12 mouse cellular contexts compared by ENCODE assay signal in genomic region chr12:73507105-73507504, GRCm38 (mm10). TPM values are rescaled to one million over a fixed set of nuclear protein-coding genes. Genes with fewer than 3 reads are reported as not detected.
A peak's percentile ranks its signal among the peaks of the same experiment; 100 is the strongest.
DNase-seq lines count a peak whose midpoint lies in the region; ATAC-seq and TF ChIP-seq lines count a peak whose summit lies in the region.
"Had no signal": no experiment of that assay in that cellular context is flagged by ENCODE, and none has a peak within 500 bp of the region (broad histone marks: within the 10 kb centered on the region; RNA-seq: fewer than 3 reads in every experiment).

No protein-coding gene starts in this region.

- no peak overlapping the region for H3K27ac ChIP-seq in kidney, postnatal 0 days
- peak overlapping the region; percentile 67 for H3K27ac ChIP-seq in embryonic facial prominence, embryonic 15.5 days (replicated peaks)
- H3K27ac ChIP-seq: liver, embryonic 13.5 days had no signal

- WGBS in kidney, postnatal 0 days, result 46% methylated on average over 14 of the region's 14 CpGs
- WGBS in embryonic facial prominence, embryonic 15.5 days, result 37% methylated on average over 14 of the region's 14 CpGs

- no peaks in the 10 kb centered on the region for H3K9me3 ChIP-seq in kidney, postnatal 0 days (replicated peaks; ENCODE audit: low read length)
- H3K9me3 ChIP-seq in embryonic facial prominence, embryonic 15.5 days (replicated peaks), result no peaks in the 10 kb centered on the region
- H3K9me3 ChIP-seq: liver, embryonic 13.5 days had no signal

- no peaks in the 10 kb centered on the region for H3K27me3 ChIP-seq in kidney, postnatal 0 days (ENCODE audit: insufficient read depth, low read length)
- peaks cover 8% of the 10 kb centered on the region; the same call in 1 of the 2 replicates for H3K27me3 ChIP-seq in embryonic facial prominence, embryonic 15.5 days
- H3K27me3 ChIP-seq: liver, embryonic 13.5 days had no signal

- TF ChIP-seq CTCF in kidney, postnatal 0 days (IDR thresholded peaks at IDR 0.05; ENCODE audit: low read depth), result no peak

- H3K4me2 ChIP-seq in kidney, postnatal 0 days (ENCODE audit: low read length), result peak overlapping the region; percentile 31; the same call in 1 of the 2 replicates
- peak overlapping the region; percentile 24 for H3K4me2 ChIP-seq in embryonic facial prominence, embryonic 15.5 days (replicated peaks)
- H3K4me2 ChIP-seq: liver, embryonic 13.5 days had no signal

- no peaks in the 10 kb centered on the region for H3K4me1 ChIP-seq in kidney, postnatal 0 days (replicated peaks; ENCODE audit: insufficient read depth, low read length)
- H3K4me1 ChIP-seq in embryonic facial prominence, embryonic 15.5 days, result peaks cover 21% of the 10 kb centered on the region
- H3K4me1 ChIP-seq: liver, embryonic 13.5 days had no signal

- H3K9ac ChIP-seq in kidney, postnatal 0 days (ENCODE audit: low read depth, low read length), result no peak overlapping the region
- no peak overlapping the region for H3K9ac ChIP-seq in embryonic facial prominence, embryonic 15.5 days
- H3K9ac ChIP-seq: liver, embryonic 13.5 days had no signal

- ATAC-seq in kidney, postnatal 0 days (replicated peaks; ENCODE audit: low FRiP score, low read depth), result no peak
- peak; percentile 73 for ATAC-seq in embryonic facial prominence, embryonic 15.5 days (ENCODE audit: insufficient number of reproducible peaks, low FRiP score, low TSS enrichment, low read depth)

- H3K4me3 ChIP-seq in kidney, postnatal 0 days (replicated peaks; ENCODE audit: low read depth, low read length), result no peak overlapping the region
- H3K4me3 ChIP-seq in embryonic facial prominence, embryonic 15.5 days (replicated peaks), result peak overlapping the region; percentile 3; the same call in 1 of the 2 replicates
- H3K4me3 ChIP-seq: liver, embryonic 13.5 days had no signal

- no peak for DNase-seq in kidney, postnatal 0 days (ENCODE audit: low spot score)
- DNase-seq in kidney, postnatal 25 days, result no peak
- peak; percentile 42 to 62 for DNase-seq in left cerebral cortex, adult 9 months (ENCODE audit: low spot score in 2 of 2)
- DNase-seq in skeletal muscle tissue, adult 2 months (ENCODE audit: low read depth, low spot score), result peak; percentile 89
- no peak for DNase-seq in thymus, postnatal 14 days
- no peak for DNase-seq in cerebellum, postnatal 25 days
- no peak for DNase-seq in Muller cell, postnatal 12 days (ENCODE audit: inconsistent ontology term)
- DNase-seq: adrenal gland, adult 2 months; embryo, embryonic 11 days; liver, embryonic 13.5 days; thymus, postnatal 4 days had no signal

- no peaks in the 10 kb centered on the region for H3K36me3 ChIP-seq in kidney, postnatal 0 days (ENCODE audit: insufficient read depth, low read length)
- H3K36me3 ChIP-seq in embryonic facial prominence, embryonic 15.5 days, result no peaks in the 10 kb centered on the region
- H3K36me3 ChIP-seq: liver, embryonic 13.5 days had no signal

RNA-seq across cellular contexts. Expression of gene Tmem30b, which starts 39.1 kb away (rescaled TPM):
- polyA plus RNA-seq in kidney, postnatal 0 days (2015; fragmentation: Nextera tagmentation; extraction: Ambion mirVana), result 31.2 and 31.9 TPM in 2 replicates
- 14.8 and 17.5 TPM in 2 replicates for polyA plus RNA-seq in embryonic facial prominence, embryonic 15.5 days (2015; fragmentation: Nextera tagmentation; extraction: Ambion mirVana)

Comparison
In these comparisons a context has a peak if more than half of its experiments do, and no peak if none do; other contexts are left out.
1. DNase-seq: peak in left cerebral cortex, adult 9 months (2 of 2) and skeletal muscle tissue, adult 2 months (single experiment); none in kidney, postnatal 0 days (single experiment), kidney, postnatal 25 days (0 of 2), thymus, postnatal 14 days (single experiment), cerebellum, postnatal 25 days (0 of 2) and Muller cell, postnatal 12 days (single experiment).